ENCODE assay signal across 8 mouse cellular contexts in genomic region chr13:22034443-22035266, GRCm38 (mm10). TPM values are rescaled to one million over a fixed set of nuclear protein-coding genes. Genes with fewer than 3 reads are reported as not detected.
A peak's percentile ranks its signal among the peaks of the same experiment; 100 is the strongest.
DNase-seq lines count a peak whose midpoint lies in the region; ATAC-seq and TF ChIP-seq lines count a peak whose summit lies in the region.

No protein-coding gene starts in this region.

- no peak for ATAC-seq in erythroblast, adult 5-6 weeks (replicated peaks; ENCODE audit: low FRiP score, poor library complexity, severe bottlenecking)
- ATAC-seq in liver, embryonic 12.5 days: no peak

- H3K27me3 ChIP-seq in erythroblast, embryonic 14.5 days (ENCODE audit: control insufficient read depth): no peaks in the 10 kb centered on the region
- no peaks in the 10 kb centered on the region for H3K27me3 ChIP-seq in MEL (ENCODE audit: control insufficient read depth in 1 of 2, insufficient read depth in 2 of 2, low read length in 2 of 2)
- no peaks in the 10 kb centered on the region for H3K27me3 ChIP-seq in hindbrain, embryonic 10.5 days (ENCODE audit: insufficient read depth, poor library complexity, severe bottlenecking)
- no peaks in the 10 kb centered on the region for H3K27me3 ChIP-seq in liver, embryonic 12.5 days (replicated peaks)

- H3K4me3 ChIP-seq in erythroblast, embryonic 14.5 days (replicated peaks): peak overlapping the region; percentile 74
- H3K4me3 ChIP-seq in MEL (ENCODE audit: control insufficient read depth in 1 of 2, insufficient read depth in 1 of 2, low read depth in 2 of 2, low read length in 2 of 2): peak overlapping the region; percentile 17 to 43
- H3K4me3 ChIP-seq in hindbrain, embryonic 10.5 days: peak overlapping the region; percentile 57
- H3K4me3 ChIP-seq in liver, embryonic 12.5 days: peak overlapping the region; percentile 59

- peaks cover 63% of the 10 kb centered on the region for H3K4me1 ChIP-seq in erythroblast, embryonic 14.5 days (ENCODE audit: control insufficient read depth)
- peaks cover 0 to 4% of the 10 kb centered on the region in 2 experiments; a peak in 2 of 4 replicates for H3K4me1 ChIP-seq in MEL (ENCODE audit: control insufficient read depth in 1 of 2, insufficient read depth in 2 of 2, low read length in 2 of 2)
- H3K4me1 ChIP-seq in hindbrain, embryonic 10.5 days (replicated peaks): peaks cover 25% of the 10 kb centered on the region
- H3K4me1 ChIP-seq in liver, embryonic 12.5 days: peaks cover 66% of the 10 kb centered on the region

- TF ChIP-seq CTCF in MEL (IDR thresholded peaks at IDR 0.05 in 2 of 3, conservative IDR thresholded peaks at IDR 0.05 in 1 of 3; ENCODE audit: control insufficient read depth in 1 of 3, insufficient read depth in 1 of 3, low read depth in 2 of 3, low read length in 3 of 3, poor library complexity in 1 of 3, severe bottlenecking in 1 of 3): no peak

- peak overlapping the region; percentile 75 for H3K4me2 ChIP-seq in liver, embryonic 12.5 days

- no peak for TF ChIP-seq RAD21 in MEL (IDR thresholded peaks at IDR 0.05; ENCODE audit: low read depth, low read length)

- peak overlapping the region; percentile 68 for H3K9ac ChIP-seq in MEL (ENCODE audit: control insufficient read depth, low read depth, low read length, poor library complexity, severe bottlenecking)
- H3K9ac ChIP-seq in liver, embryonic 12.5 days: peak overlapping the region; percentile 80

- no peaks in the 10 kb centered on the region; the same call in 1 of the 2 replicates for H3K79me2 ChIP-seq in MEL (ENCODE audit: control insufficient read depth, insufficient read depth, low read length, poor library complexity)

- peaks cover 14% of the 10 kb centered on the region for H3K36me3 ChIP-seq in erythroblast, embryonic 14.5 days (ENCODE audit: control insufficient read depth)
- H3K36me3 ChIP-seq in MEL (ENCODE audit: control insufficient read depth in 1 of 2, insufficient read depth in 2 of 2, low read length in 2 of 2): peaks cover 0 to 22% of the 10 kb centered on the region in 2 experiments; a peak in 2 of 4 replicates
- H3K36me3 ChIP-seq in hindbrain, embryonic 10.5 days: no peaks in the 10 kb centered on the region
- no peaks in the 10 kb centered on the region for H3K36me3 ChIP-seq in liver, embryonic 12.5 days

- peak; percentile 76 to 93; a peak in 2 of 4 replicates for TF ChIP-seq POLR2A in MEL (IDR thresholded peaks at IDR 0.05; ENCODE audit: control insufficient read depth in 1 of 2, insufficient read depth in 1 of 2, low read depth in 1 of 2, low read length in 2 of 2, poor library complexity in 1 of 2)

- TF ChIP-seq EP300 in MEL (IDR thresholded peaks at IDR 0.05; ENCODE audit: low read depth in 1 of 2, low read length in 2 of 2): no peak

- H3K9me3 ChIP-seq in erythroblast, embryonic 14.5 days (ENCODE audit: control insufficient read depth, low read length): no peaks in the 10 kb centered on the region
- H3K9me3 ChIP-seq in MEL (replicated peaks; ENCODE audit: insufficient read depth, low read length): no peaks in the 10 kb centered on the region
- no peaks in the 10 kb centered on the region for H3K9me3 ChIP-seq in hindbrain, embryonic 10.5 days
- no peaks in the 10 kb centered on the region for H3K9me3 ChIP-seq in liver, embryonic 12.5 days (replicated peaks)

- WGBS in hindbrain, embryonic 10.5 days: under 1% methylated on average over 14 of the region's 14 CpGs
- WGBS in liver, embryonic 12.5 days (ENCODE audit: insufficient replicate concordance): under 1% methylated on average over 10 of the region's 14 CpGs

- H3K27ac ChIP-seq in MEL (ENCODE audit: control insufficient read depth, low read depth, low read length): peak overlapping the region; percentile 82
- peak overlapping the region; percentile 87 for H3K27ac ChIP-seq in hindbrain, embryonic 10.5 days
- H3K27ac ChIP-seq in liver, embryonic 12.5 days: peak overlapping the region; percentile 95

- DNase-seq in MEL (ENCODE audit: low read depth, low spot score): peak; percentile 81
- DNase-seq in hindbrain, embryonic 10.5 days (ENCODE audit: low spot score): peak; percentile 44
- DNase-seq in ovary, adult 18-20 months (ENCODE audit: low spot score): no peak
- no peak for DNase-seq in thymus, adult 18-20 months
- no peak for DNase-seq in frontal cortex, adult 2 months (ENCODE audit: extremely low spot score in 1 of 2, low spot score in 1 of 2)

TF ChIP-seq in MEL, 35 proteins besides CTCF, POLR2A, EP300 and RAD21:
- TF ChIP-seq TAL1 (IDR thresholded peaks at IDR 0.05; ENCODE audit: low read length) (0 out of 2 replicates have a peak, but pooled peaks have one; percentile 4), POLR2AphosphoS5 (IDR thresholded peaks at IDR 0.05; ENCODE audit: borderline replicate concordance, low read depth, low read length) (peak; percentile 89; the same call in 1 of the 2 replicates), ZNF384 (IDR thresholded peaks at IDR 0.05; ENCODE audit: low read depth, low read length) (no peak), TBP (IDR thresholded peaks at IDR 0.05; ENCODE audit: low read depth, low read length) (peak; percentile 21; the same call in 1 of the 2 replicates)

RNA-seq across cellular contexts. Expression of gene Hist1h2ah, which starts 0.7 kb away (rescaled TPM):
- polyA plus RNA-seq in erythroblast, embryonic 14.5 days (2012): 105 and 181 TPM in 2 replicates
- total RNA-seq in erythroblast, adult 5-6 weeks (2015; ENCODE audit: low replicate concordance): 2.5 TPM in 1 of 2 replicates, not detected in the other
- 462 and 930 TPM in 2 replicates for total RNA-seq in erythroblast, adult 5-6 weeks (2017; ENCODE audit: low replicate concordance)
- 1,264 and 1,284 TPM in 2 replicates for total RNA-seq in MEL (2012; rRNA removed)
- 1 to 10 TPM in 1 of 2 experiments, not detected in 1; 3.7 TPM for polyA plus RNA-seq in MEL (2012; ENCODE audit: insufficient read depth in 1 of 2, insufficient read length in 2 of 2, low read depth in 1 of 2, low replicate concordance in 2 of 2, missing spikeins in 1 of 2)
- 5.5 and 11.0 TPM in 2 replicates for polyA plus RNA-seq in hindbrain, embryonic 10.5 days (2016; fragmentation: Nextera tagmentation; extraction: Ambion mirVana)
- 9.3 and 17.8 TPM in 2 replicates for polyA plus RNA-seq in liver, embryonic 12.5 days (2016; fragmentation: Nextera tagmentation; extraction: Ambion mirVana)
- polyA plus RNA-seq in frontal cortex, adult 2 months (2012; rRNA removed): 0.80 TPM in 1 of 2 replicates, not detected in the other

RNA-seq across cellular contexts. Expression of gene Hist1h2bk, which starts 1.0 kb away (rescaled TPM):
- polyA plus RNA-seq in erythroblast, embryonic 14.5 days (2012): 6.1 and 13.9 TPM in 2 replicates
- 14.6 and 64.4 TPM in 2 replicates for total RNA-seq in erythroblast, adult 5-6 weeks (2015; ENCODE audit: low replicate concordance)
- total RNA-seq in erythroblast, adult 5-6 weeks (2017; ENCODE audit: low replicate concordance): 627 and 660 TPM in 2 replicates
- 2,495 and 3,316 TPM in 2 replicates for total RNA-seq in MEL (2012; rRNA removed)
- 1 to 10 TPM in 1 of 2 experiments, not detected in 1; 5.7 TPM for polyA plus RNA-seq in MEL (2012; ENCODE audit: insufficient read depth in 1 of 2, insufficient read length in 2 of 2, low read depth in 1 of 2, low replicate concordance in 2 of 2, missing spikeins in 1 of 2)
- 6.6 and 6.9 TPM in 2 replicates for polyA plus RNA-seq in hindbrain, embryonic 10.5 days (2016; fragmentation: Nextera tagmentation; extraction: Ambion mirVana)
- 4.4 and 4.8 TPM in 2 replicates for polyA plus RNA-seq in liver, embryonic 12.5 days (2016; fragmentation: Nextera tagmentation; extraction: Ambion mirVana)
- 0.36 and 0.65 TPM in 2 replicates for polyA plus RNA-seq in frontal cortex, adult 2 months (2012; rRNA removed)

RNA-seq across cellular contexts. Expression of gene Hist1h4i, which starts 6.5 kb away (rescaled TPM):
- polyA plus RNA-seq in erythroblast, embryonic 14.5 days (2012): 24.7 and 42.0 TPM in 2 replicates
- total RNA-seq in erythroblast, adult 5-6 weeks (2015; ENCODE audit: low replicate concordance): 32.4 and 38.2 TPM in 2 replicates
- 129 and 151 TPM in 2 replicates for total RNA-seq in erythroblast, adult 5-6 weeks (2017; ENCODE audit: low replicate concordance)
- total RNA-seq in MEL (2012; rRNA removed): 1,065 and 1,370 TPM in 2 replicates
- 10 to 100 TPM in 1 of 2 experiments, not detected in 1; 10.4 TPM for polyA plus RNA-seq in MEL (2012; ENCODE audit: insufficient read depth in 1 of 2, insufficient read length in 2 of 2, low read depth in 1 of 2, low replicate concordance in 2 of 2, missing spikeins in 1 of 2)
- polyA plus RNA-seq in hindbrain, embryonic 10.5 days (2016; fragmentation: Nextera tagmentation; extraction: Ambion mirVana): 33.6 and 41.8 TPM in 2 replicates
- polyA plus RNA-seq in liver, embryonic 12.5 days (2016; fragmentation: Nextera tagmentation; extraction: Ambion mirVana): 44.1 and 49.4 TPM in 2 replicates
- polyA plus RNA-seq in frontal cortex, adult 2 months (2012; rRNA removed): 12.2 and 13.3 TPM in 2 replicates

RNA-seq across cellular contexts. Expression of gene Hist1h2ag, which starts 8.1 kb away (rescaled TPM):
- polyA plus RNA-seq in erythroblast, embryonic 14.5 days (2012): 9.1 and 21.8 TPM in 2 replicates
- 3.7 and 12.3 TPM in 2 replicates for total RNA-seq in erythroblast, adult 5-6 weeks (2015; ENCODE audit: low replicate concordance)
- total RNA-seq in erythroblast, adult 5-6 weeks (2017; ENCODE audit: low replicate concordance): 705 and 715 TPM in 2 replicates
- total RNA-seq in MEL (2012; rRNA removed): 766 and 975 TPM in 2 replicates
- 1 to 10 TPM in 1 of 2 experiments, not detected in 1; 5.9 TPM for polyA plus RNA-seq in MEL (2012; ENCODE audit: insufficient read depth in 1 of 2, insufficient read length in 2 of 2, low read depth in 1 of 2, low replicate concordance in 2 of 2, missing spikeins in 1 of 2)
- polyA plus RNA-seq in hindbrain, embryonic 10.5 days (2016; fragmentation: Nextera tagmentation; extraction: Ambion mirVana): 63.1 and 65.4 TPM in 2 replicates
- 24.0 and 28.2 TPM in 2 replicates for polyA plus RNA-seq in liver, embryonic 12.5 days (2016; fragmentation: Nextera tagmentation; extraction: Ambion mirVana)
- 0.36 and 0.38 TPM in 2 replicates for polyA plus RNA-seq in frontal cortex, adult 2 months (2012; rRNA removed)

RNA-seq across cellular contexts. Expression of gene Hist1h2bj, which starts 8.4 kb away (rescaled TPM):
- 17.0 and 19.6 TPM in 2 replicates for polyA plus RNA-seq in erythroblast, embryonic 14.5 days (2012)
- 17.9 and 23.8 TPM in 2 replicates for total RNA-seq in erythroblast, adult 5-6 weeks (2015; ENCODE audit: low replicate concordance)
- 272 and 275 TPM in 2 replicates for total RNA-seq in erythroblast, adult 5-6 weeks (2017; ENCODE audit: low replicate concordance)
- 2,032 and 2,655 TPM in 2 replicates for total RNA-seq in MEL (2012; rRNA removed)
- 1 to 10 TPM in 1 of 2 experiments, not detected in 1; 4.7 TPM for polyA plus RNA-seq in MEL (2012; ENCODE audit: insufficient read depth in 1 of 2, insufficient read length in 2 of 2, low read depth in 1 of 2, low replicate concordance in 2 of 2, missing spikeins in 1 of 2)
- 12.6 and 15.5 TPM in 2 replicates for polyA plus RNA-seq in hindbrain, embryonic 10.5 days (2016; fragmentation: Nextera tagmentation; extraction: Ambion mirVana)
- polyA plus RNA-seq in liver, embryonic 12.5 days (2016; fragmentation: Nextera tagmentation; extraction: Ambion mirVana): 14.5 and 17.1 TPM in 2 replicates
- 0.78 and 1.6 TPM in 2 replicates for polyA plus RNA-seq in frontal cortex, adult 2 months (2012; rRNA removed)

Comparison
In these comparisons a context has a peak if more than half of its experiments do, and no peak if none do; other contexts are left out.
1. DNase-seq: peak in MEL (single experiment) and hindbrain, embryonic 10.5 days (single experiment); none in ovary, adult 18-20 months (single experiment), thymus, adult 18-20 months (0 of 2) and frontal cortex, adult 2 months (0 of 2).
2. Peak in every context shown above with its lines, with median percentiles within 50 percentile points of each other: H3K4me3 ChIP-seq and H3K27ac ChIP-seq.